In genomic region chr7:45715741-45716459, GRCm38 (mm10) we compare ENCODE assay signal across 8 mouse cellular contexts. TPM values are rescaled to one million over a fixed set of nuclear protein-coding genes. Genes with fewer than 3 reads are reported as not detected.
A peak's percentile ranks its signal among the peaks of the same experiment; 100 is the strongest.
DNase-seq lines count a peak whose midpoint lies in the region; ATAC-seq and TF ChIP-seq lines count a peak whose summit lies in the region.

No protein-coding gene starts in this region.

- DNase-seq in layer of hippocampus, adult 9-11 months, result peak; percentile 63
- DNase-seq in layer of hippocampus, adult 18-20 months (ENCODE audit: low spot score in 2 of 2), result no peak
- no peak for DNase-seq in embryonic facial prominence, embryonic 11.5 days (ENCODE audit: low spot score)
- no peak for DNase-seq in hindbrain, embryonic 10.5 days (ENCODE audit: low spot score)
- peak; percentile 44 for DNase-seq in lung, postnatal 0 days (ENCODE audit: low spot score)
- DNase-seq in stomach, postnatal 0 days (ENCODE audit: low spot score), result peak; percentile 17
- no peak for DNase-seq in adrenal gland, postnatal 4 days (ENCODE audit: low spot score in 2 of 2)

- TF ChIP-seq EP300 in lung, postnatal 0 days (IDR thresholded peaks at IDR 0.05), result no peak
- TF ChIP-seq EP300 in stomach, postnatal 0 days (optimal IDR thresholded peaks at IDR 0.05), result no peak

- no peaks in the 10 kb centered on the region for H3K27me3 ChIP-seq in embryonic facial prominence, embryonic 11.5 days (ENCODE audit: control insufficient read depth, insufficient read depth, low read length)
- no peaks in the 10 kb centered on the region for H3K27me3 ChIP-seq in hindbrain, embryonic 10.5 days (ENCODE audit: insufficient read depth, poor library complexity, severe bottlenecking)
- no peaks in the 10 kb centered on the region for H3K27me3 ChIP-seq in lung, postnatal 0 days (replicated peaks; ENCODE audit: insufficient read depth, low read length)
- H3K27me3 ChIP-seq in stomach, postnatal 0 days (ENCODE audit: control insufficient read depth, insufficient read depth, low read length), result no peaks in the 10 kb centered on the region

- H3K4me1 ChIP-seq in embryonic facial prominence, embryonic 11.5 days (ENCODE audit: control insufficient read depth, insufficient read depth, low read length), result peaks cover 10% of the 10 kb centered on the region
- H3K4me1 ChIP-seq in hindbrain, embryonic 10.5 days (replicated peaks), result peaks cover 57% of the 10 kb centered on the region
- H3K4me1 ChIP-seq in lung, postnatal 0 days (ENCODE audit: insufficient read depth, low read depth, low read length), result peaks cover 18% of the 10 kb centered on the region
- H3K4me1 ChIP-seq in stomach, postnatal 0 days (replicated peaks; ENCODE audit: control insufficient read depth, insufficient read depth), result peaks cover 13% of the 10 kb centered on the region; the same call in 1 of the 2 replicates

- H3K9ac ChIP-seq in embryonic facial prominence, embryonic 11.5 days (replicated peaks; ENCODE audit: low read length), result peak overlapping the region; percentile 5
- H3K9ac ChIP-seq in lung, postnatal 0 days (replicated peaks; ENCODE audit: low read depth), result peak overlapping the region; percentile 26; the same call in 1 of the 2 replicates
- peak overlapping the region; percentile 27; the same call in 1 of the 2 replicates for H3K9ac ChIP-seq in stomach, postnatal 0 days (ENCODE audit: low read length)

- H3K9me3 ChIP-seq in embryonic facial prominence, embryonic 11.5 days (replicated peaks; ENCODE audit: control insufficient read depth, low read length), result no peaks in the 10 kb centered on the region
- H3K9me3 ChIP-seq in hindbrain, embryonic 10.5 days, result no peaks in the 10 kb centered on the region
- no peaks in the 10 kb centered on the region for H3K9me3 ChIP-seq in lung, postnatal 0 days (ENCODE audit: low read length)
- H3K9me3 ChIP-seq in stomach, postnatal 0 days (ENCODE audit: control insufficient read depth, low read length), result no peaks in the 10 kb centered on the region

- no peak for ATAC-seq in embryonic facial prominence, embryonic 11.5 days (replicated peaks; ENCODE audit: insufficient number of reproducible peaks, low FRiP score, low TSS enrichment, low read depth)
- no peak for ATAC-seq in lung, postnatal 0 days
- no peak for ATAC-seq in stomach, postnatal 0 days (ENCODE audit: low FRiP score, low TSS enrichment)
- ATAC-seq in megakaryocyte-erythroid progenitor cell, adult 5-6 weeks (replicated peaks; ENCODE audit: low FRiP score, low TSS enrichment, poor library complexity, severe bottlenecking), result no peak

- 85% methylated on average over 19 of the region's 19 CpGs for WGBS in embryonic facial prominence, embryonic 11.5 days
- WGBS in hindbrain, embryonic 10.5 days, result 86% methylated on average over 19 of the region's 19 CpGs
- 77% methylated on average over 19 of the region's 19 CpGs for WGBS in lung, postnatal 0 days
- 78% methylated on average over 19 of the region's 19 CpGs for WGBS in stomach, postnatal 0 days

- H3K4me2 ChIP-seq in embryonic facial prominence, embryonic 11.5 days (ENCODE audit: low read depth, low read length), result peak overlapping the region; percentile 19
- peak overlapping the region; percentile 60 for H3K4me2 ChIP-seq in lung, postnatal 0 days (replicated peaks; ENCODE audit: low read depth, low read length)
- H3K4me2 ChIP-seq in stomach, postnatal 0 days (replicated peaks; ENCODE audit: low read depth), result peak overlapping the region; percentile 91

- no peak overlapping the region for H3K4me3 ChIP-seq in embryonic facial prominence, embryonic 11.5 days (ENCODE audit: low read depth, low read length)
- H3K4me3 ChIP-seq in hindbrain, embryonic 10.5 days, result peak overlapping the region; percentile 82
- peak overlapping the region; percentile 9; the same call in 1 of the 2 replicates for H3K4me3 ChIP-seq in lung, postnatal 0 days (ENCODE audit: low read depth, low read length)
- H3K4me3 ChIP-seq in stomach, postnatal 0 days (ENCODE audit: low read depth, low read length), result peak overlapping the region; percentile 23

- no peak for TF ChIP-seq CTCF in lung, postnatal 0 days (IDR thresholded peaks at IDR 0.05)
- TF ChIP-seq CTCF in stomach, postnatal 0 days (IDR thresholded peaks at IDR 0.05; ENCODE audit: low read depth), result no peak

- H3K27ac ChIP-seq in embryonic facial prominence, embryonic 11.5 days (replicated peaks; ENCODE audit: low read depth, low read length), result no peak overlapping the region
- H3K27ac ChIP-seq in hindbrain, embryonic 10.5 days, result peak overlapping the region; percentile 88
- H3K27ac ChIP-seq in lung, postnatal 0 days (ENCODE audit: low read length), result peak overlapping the region; percentile 69
- H3K27ac ChIP-seq in stomach, postnatal 0 days (replicated peaks), result peak overlapping the region; percentile 86

- peaks cover 21% of the 10 kb centered on the region for H3K36me3 ChIP-seq in embryonic facial prominence, embryonic 11.5 days (replicated peaks; ENCODE audit: control insufficient read depth, insufficient read depth, low read depth, low read length)
- H3K36me3 ChIP-seq in hindbrain, embryonic 10.5 days, result peaks cover 51% of the 10 kb centered on the region
- peaks cover 14% of the 10 kb centered on the region for H3K36me3 ChIP-seq in lung, postnatal 0 days (ENCODE audit: insufficient read depth, low read length)
- H3K36me3 ChIP-seq in stomach, postnatal 0 days (ENCODE audit: control insufficient read depth, insufficient read depth, low read length), result peaks cover 26% of the 10 kb centered on the region

RNA-seq across cellular contexts. Expression of gene Rpl18, which starts 0.6 kb away (rescaled TPM):
- total RNA-seq in layer of hippocampus, adult 18-20 months (2021), result 100 to 1,000 TPM; 359 to 364 TPM
- 1,026 and 1,114 TPM in 2 replicates for polyA plus RNA-seq in embryonic facial prominence, embryonic 11.5 days (2014; fragmentation: Nextera tagmentation; extraction: Ambion mirVana)
- 1,010 and 1,126 TPM in 2 replicates for polyA plus RNA-seq in hindbrain, embryonic 10.5 days (2016; fragmentation: Nextera tagmentation; extraction: Ambion mirVana)
- polyA plus RNA-seq in lung, postnatal 0 days (2015; fragmentation: Nextera tagmentation; extraction: Ambion mirVana), result 720 and 782 TPM in 2 replicates
- polyA plus RNA-seq in stomach, postnatal 0 days (2015; fragmentation: Nextera tagmentation; extraction: Ambion mirVana), result 893 and 919 TPM in 2 replicates
- 2,679 and 3,223 TPM in 2 replicates for total RNA-seq in megakaryocyte-erythroid progenitor cell, adult 5-6 weeks (2014; fragmentation: Nextera tagmentation)
- total RNA-seq in megakaryocyte-erythroid progenitor cell, adult 5-6 weeks (2017), result 1,594 and 2,062 TPM in 2 replicates
- 1,000 to 10,000 TPM; 1,215 to 1,230 TPM for total RNA-seq in adrenal gland, postnatal 4 days (2021)

RNA-seq across cellular contexts. Expression of gene Sphk2, which starts 1.9 kb away (rescaled TPM):
- total RNA-seq in layer of hippocampus, adult 18-20 months (2021), result 10 to 100 TPM; 35.8 to 37.2 TPM
- 14.9 and 17.3 TPM in 2 replicates for polyA plus RNA-seq in embryonic facial prominence, embryonic 11.5 days (2014; fragmentation: Nextera tagmentation; extraction: Ambion mirVana)
- polyA plus RNA-seq in hindbrain, embryonic 10.5 days (2016; fragmentation: Nextera tagmentation; extraction: Ambion mirVana), result 33.6 and 35.5 TPM in 2 replicates
- polyA plus RNA-seq in lung, postnatal 0 days (2015; fragmentation: Nextera tagmentation; extraction: Ambion mirVana), result 17.9 and 18.2 TPM in 2 replicates
- 23.6 and 24.5 TPM in 2 replicates for polyA plus RNA-seq in stomach, postnatal 0 days (2015; fragmentation: Nextera tagmentation; extraction: Ambion mirVana)
- total RNA-seq in megakaryocyte-erythroid progenitor cell, adult 5-6 weeks (2014; fragmentation: Nextera tagmentation), result 16.3 and 19.8 TPM in 2 replicates
- total RNA-seq in megakaryocyte-erythroid progenitor cell, adult 5-6 weeks (2017), result 7.5 and 7.8 TPM in 2 replicates
- total RNA-seq in adrenal gland, postnatal 4 days (2021), result 10 to 100 TPM; 30.1 to 33.3 TPM

RNA-seq across cellular contexts. Expression of gene Fam83e, which starts 5.1 kb away (rescaled TPM):
- under 1 TPM; 0.25 to 0.27 TPM for total RNA-seq in layer of hippocampus, adult 18-20 months (2021)
- 0.21 and 0.35 TPM in 2 replicates for polyA plus RNA-seq in embryonic facial prominence, embryonic 11.5 days (2014; fragmentation: Nextera tagmentation; extraction: Ambion mirVana)
- 1.6 and 1.8 TPM in 2 replicates for polyA plus RNA-seq in hindbrain, embryonic 10.5 days (2016; fragmentation: Nextera tagmentation; extraction: Ambion mirVana)
- polyA plus RNA-seq in lung, postnatal 0 days (2015; fragmentation: Nextera tagmentation; extraction: Ambion mirVana), result 1.7 and 2.3 TPM in 2 replicates
- polyA plus RNA-seq in stomach, postnatal 0 days (2015; fragmentation: Nextera tagmentation; extraction: Ambion mirVana), result 21.6 and 24.8 TPM in 2 replicates
- total RNA-seq in megakaryocyte-erythroid progenitor cell, adult 5-6 weeks (2014; fragmentation: Nextera tagmentation), result 1.1 and 2.1 TPM in 2 replicates
- 0.61 and 2.9 TPM in 2 replicates for total RNA-seq in megakaryocyte-erythroid progenitor cell, adult 5-6 weeks (2017)
- total RNA-seq in adrenal gland, postnatal 4 days (2021), result under 1 TPM; 0.45 to 0.62 TPM

RNA-seq across cellular contexts. Expression of gene Spaca4, which starts 9.7 kb away (rescaled TPM):
- total RNA-seq in layer of hippocampus, adult 18-20 months (2021), result not detected
- not detected in 2 replicates for polyA plus RNA-seq in embryonic facial prominence, embryonic 11.5 days (2014; fragmentation: Nextera tagmentation; extraction: Ambion mirVana)
- not detected in 2 replicates for polyA plus RNA-seq in hindbrain, embryonic 10.5 days (2016; fragmentation: Nextera tagmentation; extraction: Ambion mirVana)
- not detected in 2 replicates for polyA plus RNA-seq in lung, postnatal 0 days (2015; fragmentation: Nextera tagmentation; extraction: Ambion mirVana)
- polyA plus RNA-seq in stomach, postnatal 0 days (2015; fragmentation: Nextera tagmentation; extraction: Ambion mirVana), result 0.39 and 0.56 TPM in 2 replicates
- total RNA-seq in megakaryocyte-erythroid progenitor cell, adult 5-6 weeks (2014; fragmentation: Nextera tagmentation), result not detected in 2 replicates
- total RNA-seq in megakaryocyte-erythroid progenitor cell, adult 5-6 weeks (2017), result not detected in 2 replicates
- not detected for total RNA-seq in adrenal gland, postnatal 4 days (2021)

RNA-seq across cellular contexts. Expression of gene Dbp, which starts 11.0 kb away (rescaled TPM):
- 10 to 100 TPM; 47.6 to 50.2 TPM for total RNA-seq in layer of hippocampus, adult 18-20 months (2021)
- 4.9 and 5.6 TPM in 2 replicates for polyA plus RNA-seq in embryonic facial prominence, embryonic 11.5 days (2014; fragmentation: Nextera tagmentation; extraction: Ambion mirVana)
- polyA plus RNA-seq in hindbrain, embryonic 10.5 days (2016; fragmentation: Nextera tagmentation; extraction: Ambion mirVana), result 3.0 and 3.4 TPM in 2 replicates
- polyA plus RNA-seq in lung, postnatal 0 days (2015; fragmentation: Nextera tagmentation; extraction: Ambion mirVana), result 6.8 and 9.4 TPM in 2 replicates
- polyA plus RNA-seq in stomach, postnatal 0 days (2015; fragmentation: Nextera tagmentation; extraction: Ambion mirVana), result 8.8 and 12.6 TPM in 2 replicates
- total RNA-seq in megakaryocyte-erythroid progenitor cell, adult 5-6 weeks (2014; fragmentation: Nextera tagmentation), result 7.1 and 9.1 TPM in 2 replicates
- 5.6 and 6.2 TPM in 2 replicates for total RNA-seq in megakaryocyte-erythroid progenitor cell, adult 5-6 weeks (2017)
- 100 to 1,000 TPM; 101 to 129 TPM for total RNA-seq in adrenal gland, postnatal 4 days (2021)

Comparison
In these comparisons a context has a peak if more than half of its experiments do, and no peak if none do; other contexts are left out.
1. DNase-seq: peak in layer of hippocampus, adult 9-11 months (single experiment), lung, postnatal 0 days (single experiment) and stomach, postnatal 0 days (single experiment); none in layer of hippocampus, adult 18-20 months (0 of 2), embryonic facial prominence, embryonic 11.5 days (single experiment), hindbrain, embryonic 10.5 days (single experiment) and adrenal gland, postnatal 4 days (0 of 2).
2. H3K4me2 ChIP-seq: peak in every context shown above with its lines; median percentile 91 in stomach, postnatal 0 days; 60 in lung, postnatal 0 days; 19 in embryonic facial prominence, embryonic 11.5 days.
3. Peak in every context shown above with its lines, with median percentiles within 50 percentile points of each other: H3K9ac ChIP-seq.